Mouse (Mus musculus) neural tube, embryonic 11.5 days (tissue): ENCODE measurements around the gene B4galnt4. TPM values are rescaled to one million over a fixed set of nuclear protein-coding genes. Genes with fewer than 3 reads are reported as not detected.

Experiments used
- ATAC-seq: fragments of 200-750 bp; cut with Nextera tagmentation; 2 replicates; pipeline ENCODE4 v1.8.0; 2017; ENCODE audit warnings: moderate number of reproducible peaks, mild to moderate bottlenecking, moderate TSS enrichment, moderate library complexity; ENCODE audit not compliant: insufficient read depth, low FRiP score, low TSS enrichment
- DNase-seq: peaks from one replicate; pipeline ENCODE4 v3.0.0-alpha.2; 2015; ENCODE audit warnings: low spot score
- H3K27ac ChIP-seq: fragments of 300-500 bp; sonication (generic); 2 replicates; pipeline ENCODE4 v1.5.1; 2014; ENCODE audit warnings: low read depth, mild to moderate bottlenecking, low read length
- H3K27me3 ChIP-seq: fragments of 300-500 bp; sonication (generic); 2 replicates; pipeline ENCODE4 v1.6.1; 2014; ENCODE audit warnings: mild to moderate bottlenecking, low read length, mixed read lengths; ENCODE audit not compliant: control insufficient read depth, insufficient read depth
- H3K36me3 ChIP-seq: fragments of 300-500 bp; sonication (generic); 2 replicates; pipeline ENCODE4 v1.6.1; 2014; ENCODE audit warnings: mild to moderate bottlenecking, low read length, moderate library complexity, mixed read lengths; ENCODE audit not compliant: control insufficient read depth, insufficient read depth
- H3K4me1 ChIP-seq: fragments of 300-500 bp; sonication (generic); 2 replicates; pipeline ENCODE4 v1.6.1; 2014; ENCODE audit warnings: low read length, mixed read lengths; ENCODE audit not compliant: control insufficient read depth, insufficient read depth
- H3K4me2 ChIP-seq: fragments of 300-500 bp; sonication (generic); 2 replicates; pipeline ENCODE4 v1.6.1; 2014; ENCODE audit warnings: low read depth, mild to moderate bottlenecking, moderate library complexity
- H3K4me3 ChIP-seq: fragments of 300-500 bp; sonication (generic); 2 replicates; pipeline ENCODE4 v1.5.1; 2014; ENCODE audit warnings: low read depth, low read length
- H3K9ac ChIP-seq: fragments of 300-500 bp; sonication (generic); 2 replicates; pipeline ENCODE4 v1.6.1; 2014; ENCODE audit warnings: mild to moderate bottlenecking, low read length
- H3K9me3 ChIP-seq: fragments of 300-500 bp; sonication (generic); 2 replicates; pipeline ENCODE4 v1.6.1; 2016; ENCODE audit warnings: low read length; ENCODE audit not compliant: control insufficient read depth
- WGBS: fragments of 180-500 bp; shearing (Covaris S2); extraction: QIAGEN DNeasy Blood & Tissue Kit; methylation state at CpG from one replicate; pipeline ENCODE4 v1.1.7; 2014; 5-methylcytosine and 5-hydroxymethylcytosine counted together
- polyA plus RNA-seq: library from polyadenylated mRNA; unstranded; fragments of >200 nt; fragmentation: Nextera tagmentation; extraction: Ambion mirVana; gene quantifications from 2 replicates; pipeline ENCODE4 v1.2.1, GENCODE M21; 2014

The B4galnt4 gene
- polyA plus RNA-seq, 1 experiment from 2014 or later = 17.1 TPM

DNA sequence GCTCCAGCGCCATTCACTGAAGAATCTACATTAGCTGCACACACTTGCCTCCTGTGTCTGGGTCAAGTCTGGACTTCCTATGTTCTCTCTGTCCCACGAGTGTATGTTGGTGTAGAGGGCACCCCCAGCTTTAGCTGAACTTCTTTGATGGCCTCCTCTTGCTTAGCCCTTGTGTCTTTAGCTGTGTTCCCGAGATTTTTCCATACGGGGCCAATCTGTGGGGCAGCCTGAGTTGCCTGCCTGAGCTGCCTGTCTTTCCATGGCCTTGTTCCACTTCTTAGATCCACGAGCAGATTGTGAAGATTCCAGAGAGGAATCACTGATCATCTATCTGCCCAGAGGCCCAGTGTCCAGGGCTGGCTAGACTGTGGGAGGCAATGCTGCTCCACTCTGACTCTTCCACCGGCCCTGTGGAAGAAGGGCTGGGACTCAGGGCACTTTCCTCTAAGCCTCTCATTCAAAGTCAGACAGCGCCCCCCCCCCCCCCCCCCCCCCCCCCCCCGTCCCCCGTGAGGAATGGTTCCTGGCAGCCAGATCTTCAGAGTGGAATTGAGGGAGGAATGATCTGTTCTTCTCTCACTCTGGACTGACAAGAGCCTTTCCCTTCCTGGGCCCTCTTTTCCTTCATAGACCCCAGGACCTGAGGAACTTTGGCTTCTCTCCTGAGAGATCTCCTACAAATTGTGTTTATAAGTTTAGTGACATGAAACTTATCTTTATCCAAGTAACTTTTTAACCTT, 19.9 kb upstream of the B4galnt4 start:
- Histone ChIP-seq H3K4me2 (no peak overlapping the region), H3K27ac (no peak overlapping the region), H3K4me3 (no peak overlapping the region), H3K36me3 (no peaks in the 10 kb centered on the region), H3K27me3 (no peaks in the 10 kb centered on the region), H3K9me3 (no peaks in the 10 kb centered on the region), H3K9ac (no peak overlapping the region), H3K4me1 (no peaks in the 10 kb centered on the region)
- 46% methylated on average over 6 of the region's 9 CpGs for WGBS
- DNase-seq = no peak
- ATAC-seq = no peak

DNA sequence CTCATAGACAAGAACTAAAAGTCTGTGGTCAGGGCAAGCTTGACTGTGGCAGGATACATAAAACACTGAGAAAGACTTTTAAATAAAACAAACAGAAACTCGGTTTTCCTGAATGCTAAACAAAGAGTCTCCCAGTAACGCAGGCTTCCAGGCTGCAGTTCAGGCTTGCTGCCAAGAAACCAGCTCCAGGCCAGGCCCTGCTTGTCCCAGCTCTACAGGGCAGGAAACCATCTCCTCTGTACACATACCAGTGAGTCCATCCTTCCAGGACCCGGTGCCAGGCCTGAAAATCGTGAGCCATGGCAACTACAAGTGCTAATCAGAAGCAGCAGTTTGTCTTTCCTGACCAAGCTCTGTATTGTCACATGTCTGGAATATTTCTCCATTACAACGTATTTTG, 19.2 kb upstream of the B4galnt4 start:
- no peaks in the 10 kb centered on the region for H3K9me3 ChIP-seq
- DNase-seq = no peak
- no peak for ATAC-seq
- no peaks in the 10 kb centered on the region for H3K4me1 ChIP-seq
- H3K36me3 ChIP-seq = no peaks in the 10 kb centered on the region
- H3K4me3 ChIP-seq = no peak overlapping the region
- H3K27ac ChIP-seq = no peak overlapping the region
- H3K4me2 ChIP-seq = no peak overlapping the region
- no peaks in the 10 kb centered on the region for H3K27me3 ChIP-seq
- H3K9ac ChIP-seq = no peak overlapping the region
- 39% methylated on average over 5 of the region's 5 CpGs for WGBS

DNA sequence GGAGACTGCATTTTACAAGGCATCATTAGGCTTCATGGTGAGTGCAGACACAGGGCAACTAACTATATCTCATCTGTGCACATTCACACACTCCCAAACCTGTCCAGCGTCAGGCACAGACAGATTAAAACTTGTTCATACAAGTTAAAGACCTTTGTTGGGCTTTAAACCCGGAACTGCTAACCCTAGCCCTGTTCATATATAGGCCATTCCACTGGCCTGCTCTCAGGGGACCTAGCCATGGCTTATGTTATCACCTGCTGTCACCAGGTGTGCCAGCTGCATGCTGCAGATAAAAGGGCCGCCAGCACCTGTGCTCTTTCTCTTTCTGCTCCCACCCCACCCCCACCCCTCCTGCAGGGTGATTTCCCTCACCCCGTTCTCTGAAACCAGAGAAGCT, 18.4 kb upstream of the B4galnt4 start:
- Histone ChIP-seq H3K27me3 (no peaks in the 10 kb centered on the region), H3K9ac (no peak overlapping the region), H3K4me2 (no peak overlapping the region), H3K4me1 (peaks cover 5% of the 10 kb centered on the region; the same call in 1 of the 2 replicates), H3K36me3 (no peaks in the 10 kb centered on the region), H3K9me3 (no peaks in the 10 kb centered on the region), H3K27ac (no peak overlapping the region), H3K4me3 (no peak overlapping the region)
- 59% methylated on average over 4 of the region's 4 CpGs for WGBS
- ATAC-seq (no peak), DNase-seq (no peak)

GRCm38 (mm10) chr7:141046931-141047580, 13.8 kb upstream of the B4galnt4 start:
- no peak for DNase-seq
- Histone ChIP-seq H3K36me3 (no peaks in the 10 kb centered on the region), H3K27me3 (no peaks in the 10 kb centered on the region), H3K4me1 (peaks cover 8% of the 10 kb centered on the region; the same call in 1 of the 2 replicates), H3K4me3 (no peak overlapping the region), H3K9me3 (no peaks in the 10 kb centered on the region), H3K9ac (no peak overlapping the region), H3K4me2 (no peak overlapping the region), H3K27ac (no peak overlapping the region)
- 0 out of 2 replicates have a peak, but pooled peaks have one; percentile 1 for ATAC-seq
- 78% methylated on average over 6 of the region's 6 CpGs for WGBS

- no peaks in the 10 kb centered on the region for H3K27me3 ChIP-seq
- 0 out of 2 replicates have a peak overlapping the region, but pooled peaks have one; percentile 34 for H3K27ac ChIP-seq
- 5% methylated on average over 15 of the region's 19 CpGs for WGBS
- H3K4me3 ChIP-seq = peak overlapping the region; percentile 26
- H3K9ac ChIP-seq = peak overlapping the region; percentile 35; the same call in 1 of the 2 replicates
- ATAC-seq = peak; percentile 61
- H3K36me3 ChIP-seq = no peaks in the 10 kb centered on the region
- peak; percentile 35 for DNase-seq
- H3K9me3 ChIP-seq = no peaks in the 10 kb centered on the region
- H3K4me2 ChIP-seq = peak overlapping the region; percentile 69
- peaks cover 8% of the 10 kb centered on the region; the same call in 1 of the 2 replicates for H3K4me1 ChIP-seq
These were observed 13.2 kb upstream of the B4galnt4 start for GRCm38 (mm10) chr7:141047581-141048225.

DNA sequence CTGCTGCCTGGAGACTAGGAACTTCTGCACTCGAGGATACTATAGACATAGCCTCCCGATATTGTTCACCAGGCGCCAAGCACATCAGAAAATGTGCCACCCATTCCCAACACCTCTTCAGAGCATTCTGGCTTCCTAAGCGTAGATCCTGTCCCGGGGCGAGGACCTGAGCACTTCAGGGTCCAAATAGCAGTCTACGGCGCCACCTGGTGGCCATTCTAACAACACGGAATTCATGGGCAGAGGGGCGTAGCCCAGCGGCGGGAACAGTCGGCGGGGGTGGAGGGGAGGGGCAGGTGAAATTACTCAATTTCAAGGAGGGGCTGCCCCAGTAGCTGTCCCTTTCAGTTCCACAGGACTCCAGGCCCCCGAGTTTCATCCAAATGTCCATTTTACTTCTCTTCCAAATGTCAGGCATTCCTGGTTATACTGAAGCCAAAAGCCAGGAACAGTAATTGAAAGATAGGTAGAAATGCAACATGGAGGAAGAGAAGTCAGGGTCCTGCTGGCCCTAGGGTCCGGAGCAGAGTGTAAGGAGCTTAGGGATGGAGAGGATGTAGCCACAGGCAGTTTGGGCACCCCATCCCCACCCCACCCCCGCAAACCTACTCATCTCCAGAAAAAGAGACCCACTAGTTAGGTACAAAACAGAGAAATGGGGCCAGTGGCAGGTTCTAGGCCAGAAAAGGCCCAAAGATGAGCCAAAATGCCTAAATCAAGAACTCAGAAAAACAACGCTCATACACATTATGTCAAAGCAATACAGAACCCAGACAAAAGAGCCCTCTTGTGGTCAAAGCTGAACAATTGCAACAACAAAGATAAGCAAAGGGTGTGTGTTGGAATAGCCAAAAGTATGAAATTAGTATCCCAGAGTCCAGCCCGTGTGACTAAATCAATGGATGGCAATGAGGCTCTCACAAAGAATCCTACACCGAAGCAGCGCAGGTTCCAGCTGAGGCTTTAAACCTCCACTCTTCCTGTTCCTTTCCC, 12.4 kb upstream of the B4galnt4 start:
- Histone ChIP-seq H3K27ac (0 out of 2 replicates have a peak overlapping the region, but pooled peaks have one; percentile 34), H3K9ac (peak overlapping the region; percentile 35; the same call in 1 of the 2 replicates), H3K4me1 (peaks cover 8% of the 10 kb centered on the region; the same call in 1 of the 2 replicates), H3K9me3 (no peaks in the 10 kb centered on the region), H3K4me2 (peak overlapping the region; percentile 69), H3K27me3 (no peaks in the 10 kb centered on the region), H3K36me3 (no peaks in the 10 kb centered on the region), H3K4me3 (peak overlapping the region; percentile 26)
- ATAC-seq (peak; percentile 89), DNase-seq (peak; percentile 92)
- WGBS = 11% methylated on average over 21 of the region's 21 CpGs

DNA sequence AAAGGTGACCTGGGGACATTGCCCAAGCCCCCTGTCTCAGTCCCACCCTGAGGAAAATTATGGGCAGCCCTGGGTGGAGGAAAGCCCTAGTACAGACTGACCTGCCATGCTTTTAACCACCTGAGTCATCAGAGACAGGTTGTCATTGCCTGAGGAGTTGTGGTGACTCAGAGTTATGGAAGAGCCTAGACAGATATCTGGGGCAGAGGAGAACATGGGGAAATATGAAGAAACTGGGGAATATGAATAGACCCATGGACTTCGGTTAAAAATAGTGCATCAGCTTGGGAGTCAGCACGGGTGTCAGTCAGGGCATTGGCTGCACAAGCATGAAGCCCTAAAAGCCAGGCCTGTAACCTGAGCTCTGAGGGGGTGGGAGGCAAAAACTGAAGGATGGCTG, 11.6 kb upstream of the B4galnt4 start:
- H3K36me3 ChIP-seq = no peaks in the 10 kb centered on the region
- 77% methylated on average over 2 of the region's 2 CpGs for WGBS
- H3K27me3 ChIP-seq = no peaks in the 10 kb centered on the region
- H3K9me3 ChIP-seq = no peaks in the 10 kb centered on the region
- no peak overlapping the region for H3K27ac ChIP-seq
- H3K4me2 ChIP-seq = no peak overlapping the region
- no peak overlapping the region; the same call in 1 of the 2 replicates for H3K9ac ChIP-seq
- ATAC-seq (no peak), DNase-seq (no peak)
- H3K4me1 ChIP-seq = peaks cover 8% of the 10 kb centered on the region; the same call in 1 of the 2 replicates
- no peak overlapping the region for H3K4me3 ChIP-seq
